Mouse (Mus musculus): ENCODE measurements at regions not wholly inside any gene's neighbourhood (a gene's known extent, or its start where the extent isn't known, plus 50 kb on each side); places are given as distances from the start of the nearest gene placed in this dataset.

DNA sequence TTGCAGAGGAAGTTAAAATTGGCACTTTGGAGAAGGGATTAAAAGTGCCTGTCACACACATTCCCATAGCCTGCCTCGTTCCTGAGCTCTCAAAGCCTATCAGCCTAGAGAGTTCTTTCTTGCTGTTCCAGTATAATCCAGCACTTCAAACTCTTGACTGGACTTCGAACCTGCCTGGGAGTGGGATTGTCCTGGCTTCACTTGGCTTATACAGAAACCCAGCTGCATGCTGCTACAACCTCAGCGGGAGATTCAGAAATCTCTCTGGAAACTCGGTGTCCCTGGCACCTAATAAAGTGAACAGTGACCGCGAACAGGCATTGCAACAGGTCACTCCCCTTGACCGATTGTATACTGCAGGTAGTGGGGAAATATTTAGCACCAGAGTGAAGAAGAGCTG, 149.1 kb upstream of the Mast4 start:
- no peak for DNase-seq (ENCODE audit: inconsistent age in 2 of 2, low spot score in 1 of 2)

DNA sequence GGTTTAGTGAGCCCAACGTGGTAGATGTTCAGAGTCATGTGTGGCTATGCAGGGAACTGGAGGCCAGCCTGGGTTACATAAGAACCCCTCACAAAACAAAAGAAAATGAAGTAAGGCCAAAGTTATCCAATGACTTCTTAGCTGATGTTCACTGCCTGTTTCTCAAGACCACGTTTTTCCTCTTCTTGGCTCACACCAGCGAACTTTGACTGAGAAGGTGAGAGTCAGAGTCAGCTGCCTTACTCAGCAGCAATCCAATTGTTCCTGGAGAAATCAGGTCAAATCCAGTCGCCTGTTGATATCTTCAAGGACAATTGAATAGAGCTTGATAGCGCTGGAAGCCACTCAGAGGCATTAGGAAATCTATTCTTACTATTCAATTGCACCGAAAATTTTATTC, 142.0 kb upstream of the Mast4 start:
- DNase-seq (ENCODE audit: inconsistent age in 2 of 2, low spot score in 1 of 2): peak; percentile 42 to 83

DNA sequence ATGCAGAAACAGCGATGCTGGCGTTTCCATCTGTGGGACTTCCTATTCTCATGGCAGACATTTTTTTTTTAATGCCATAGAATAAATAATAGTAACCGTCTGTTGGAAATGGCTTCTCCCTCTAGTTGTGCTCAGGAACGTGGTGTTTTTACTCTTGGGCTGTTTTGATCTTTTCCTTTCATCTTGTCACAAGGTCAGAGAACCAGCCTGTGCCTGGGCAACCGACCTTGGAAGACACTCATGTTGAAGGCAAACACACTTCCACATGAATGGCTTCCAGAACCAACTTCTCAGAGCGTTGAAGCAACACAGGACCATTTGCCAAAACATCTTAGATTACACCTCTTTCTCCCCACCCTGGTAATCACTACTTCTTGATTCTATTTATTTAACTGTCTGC, 137.9 kb upstream of the Mast4 start:
- peak; percentile 70 to 82 for DNase-seq (ENCODE audit: inconsistent age in 2 of 2, low spot score in 1 of 2)

- no peak for DNase-seq (ENCODE audit: inconsistent age in 2 of 2, low spot score in 1 of 2)
Observed at GRCm38 (mm10) chr13:103470141-103470540, 135.8 kb upstream of the Mast4 start.

GRCm38 (mm10) chr13:103460499-103460898, 126.2 kb upstream of the Mast4 start:
- DNase-seq (ENCODE audit: inconsistent age in 2 of 2, low spot score in 1 of 2): no peak

DNA sequence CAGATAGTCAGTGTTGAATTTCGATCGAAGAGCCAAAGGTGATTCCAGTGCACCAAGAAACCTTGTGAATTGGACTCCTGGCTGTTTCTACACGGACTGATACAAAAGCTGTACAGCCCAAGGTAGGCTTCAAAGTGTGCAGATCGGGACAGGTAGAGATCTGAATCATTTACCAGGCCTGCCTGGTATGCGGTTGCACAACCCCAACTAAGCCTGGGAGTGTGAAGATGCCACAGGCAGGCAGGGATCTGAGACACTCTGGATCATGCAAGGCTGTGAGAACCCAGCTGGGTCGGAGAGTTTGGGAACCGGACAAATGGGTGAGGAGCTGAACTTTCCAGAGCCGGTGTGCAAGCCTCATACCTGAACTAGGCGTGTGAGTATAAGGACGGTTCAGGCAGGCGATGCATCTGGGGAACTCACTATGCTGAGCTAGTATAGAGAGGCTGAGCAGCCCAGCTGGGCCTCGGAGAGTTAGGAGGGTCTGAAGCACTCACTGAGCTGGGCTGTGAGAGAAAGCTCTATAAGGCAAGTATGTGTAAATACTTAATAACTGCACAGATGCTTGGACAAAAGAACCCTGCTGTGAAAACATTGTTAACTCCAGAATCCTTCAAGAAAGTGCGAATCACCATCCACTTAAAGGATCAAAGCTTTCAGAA, 125.3 kb upstream of the Mast4 start:
- no peak for DNase-seq (ENCODE audit: inconsistent age in 2 of 2, low spot score in 1 of 2)

DNA sequence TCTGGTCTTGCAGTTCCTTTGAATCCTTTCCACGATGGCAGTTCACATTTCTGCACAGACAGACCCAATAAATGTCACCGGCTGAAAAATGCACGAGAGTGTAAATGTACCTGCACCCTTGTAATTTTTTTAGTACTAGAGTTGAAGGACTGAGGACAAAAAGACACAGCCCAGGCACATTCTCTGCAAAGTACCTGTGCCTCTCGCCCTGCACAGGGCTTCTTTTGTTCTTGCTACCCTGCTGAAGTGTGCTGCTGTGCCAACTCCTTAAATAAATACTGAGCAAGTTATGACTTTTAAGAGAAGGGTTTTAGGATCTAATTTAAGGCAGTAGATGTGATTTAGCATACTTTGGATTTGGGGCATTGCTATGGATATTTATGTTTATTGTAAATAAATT, 118.5 kb upstream of the Mast4 start:
- no peak for DNase-seq (ENCODE audit: inconsistent age in 2 of 2, low spot score in 1 of 2)

DNA sequence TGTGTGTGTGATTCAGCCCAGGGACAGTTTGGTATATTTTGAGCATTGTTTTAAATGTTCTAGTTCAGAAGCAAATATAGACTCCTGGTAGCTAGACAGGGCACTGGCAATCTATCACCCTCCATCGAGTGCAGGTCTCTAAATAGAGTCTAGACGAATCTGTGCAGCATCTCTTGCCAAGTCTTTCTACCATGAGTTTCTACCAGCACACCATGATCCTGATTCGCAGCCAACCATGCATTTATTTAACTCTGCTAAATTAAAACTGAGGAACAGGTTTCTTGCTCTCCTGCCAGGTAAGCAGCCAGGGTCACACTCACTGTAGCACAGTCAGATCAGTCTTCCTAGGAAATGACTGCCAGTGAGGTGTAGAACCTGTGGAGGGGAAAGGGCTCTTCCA, 96.3 kb upstream of the Mast4 start:
- no peak for DNase-seq (ENCODE audit: inconsistent age in 2 of 2, low spot score in 1 of 2)

GRCm38 (mm10) chr13:103424011-103424410, 89.7 kb upstream of the Mast4 start:
- DNase-seq (ENCODE audit: inconsistent age in 2 of 2, low spot score in 1 of 2): no peak

- DNase-seq (ENCODE audit: inconsistent age in 2 of 2, low spot score in 1 of 2): no peak
Observed at GRCm38 (mm10) chr13:103423417-103423816, 89.1 kb upstream of the Mast4 start.

DNA sequence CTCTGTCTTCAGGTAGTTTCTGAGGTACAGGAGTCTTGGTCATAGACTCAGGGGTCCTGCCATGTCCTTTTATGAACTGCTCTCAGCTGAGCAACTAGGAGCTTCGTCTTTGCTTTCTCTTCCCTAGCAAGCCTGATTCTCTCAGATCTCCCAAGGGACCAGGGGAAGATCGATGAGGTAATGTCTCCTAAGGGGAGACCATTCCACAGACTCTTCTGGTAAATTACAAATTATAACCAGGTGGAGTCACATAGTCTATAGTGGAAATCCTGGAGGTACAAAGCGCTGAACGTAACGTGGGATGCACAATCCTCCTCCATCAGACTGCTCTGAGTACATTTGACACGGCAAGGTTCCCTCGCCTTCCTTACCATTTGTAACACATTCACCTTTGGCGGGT, 88.7 kb upstream of the Mast4 start:
- DNase-seq (ENCODE audit: inconsistent age in 2 of 2, low spot score in 1 of 2): no peak

DNA sequence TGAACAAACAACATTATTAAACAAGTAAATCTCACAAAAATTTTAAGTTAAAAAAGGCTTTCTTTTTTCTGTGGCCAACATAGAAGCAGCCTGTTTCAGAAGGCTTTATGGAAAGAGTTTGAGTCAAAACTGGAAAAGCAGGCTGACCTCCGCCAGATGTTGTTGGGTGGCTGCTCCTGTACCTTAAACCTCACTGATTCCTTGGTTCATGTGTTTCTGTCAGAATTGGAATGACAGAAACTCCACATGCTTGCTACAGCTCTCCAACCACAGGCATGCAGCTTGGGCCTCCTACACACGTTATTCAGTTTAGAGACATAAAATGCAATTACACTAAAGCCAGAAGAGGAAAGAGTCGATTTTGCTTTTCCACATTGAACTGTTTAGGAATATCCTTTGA, 84.8 kb upstream of the Mast4 start:
- no peak for DNase-seq (ENCODE audit: inconsistent age in 2 of 2, low spot score in 1 of 2)

DNA sequence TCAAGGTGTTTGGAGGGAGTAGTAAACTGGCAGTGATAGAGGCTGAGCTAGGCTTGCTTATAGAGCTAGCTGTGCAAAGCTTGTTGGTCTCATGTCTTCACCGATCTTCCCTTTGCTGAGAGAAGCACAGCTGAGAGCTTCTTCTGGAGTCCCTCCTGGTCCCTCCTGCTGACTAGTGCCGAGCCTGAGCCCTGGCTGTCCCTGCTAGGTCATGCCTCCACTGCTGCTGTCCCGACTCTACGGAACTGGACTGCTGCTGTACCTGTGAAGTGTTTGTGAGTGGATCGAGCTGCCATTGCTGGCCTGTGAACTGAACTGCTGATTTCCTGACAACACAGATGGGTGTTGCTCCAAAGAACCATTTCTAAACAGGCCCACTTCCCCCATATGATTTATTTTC, 83.0 kb upstream of the Mast4 start:
- DNase-seq (ENCODE audit: inconsistent age in 2 of 2, low spot score in 1 of 2): no peak

GRCm38 (mm10) chr13:103415335-103415734, 81.0 kb upstream of the Mast4 start:
- DNase-seq (ENCODE audit: inconsistent age in 2 of 2, low spot score in 1 of 2): no peak

DNA sequence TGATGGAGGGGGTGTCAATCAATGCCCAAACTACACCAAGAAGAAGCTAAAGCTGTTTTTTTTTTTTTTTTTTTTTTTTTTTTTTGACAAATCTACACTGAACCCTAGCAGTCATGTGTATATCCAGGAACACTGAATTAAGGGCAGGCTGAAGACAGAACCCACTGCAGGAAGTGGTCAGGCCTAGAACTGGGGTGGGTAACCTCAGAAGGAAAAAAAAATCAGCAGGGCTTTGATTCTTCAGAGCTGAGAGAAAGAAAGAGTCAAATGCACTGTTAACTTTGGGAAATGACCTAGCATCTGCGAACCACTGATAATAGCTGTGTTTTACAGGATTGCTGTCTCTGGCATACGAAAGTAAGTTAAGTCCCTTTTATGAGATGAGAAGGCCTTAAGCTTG, 78.3 kb upstream of the Mast4 start:
- DNase-seq (ENCODE audit: inconsistent age in 2 of 2, low spot score in 1 of 2): no peak

DNA sequence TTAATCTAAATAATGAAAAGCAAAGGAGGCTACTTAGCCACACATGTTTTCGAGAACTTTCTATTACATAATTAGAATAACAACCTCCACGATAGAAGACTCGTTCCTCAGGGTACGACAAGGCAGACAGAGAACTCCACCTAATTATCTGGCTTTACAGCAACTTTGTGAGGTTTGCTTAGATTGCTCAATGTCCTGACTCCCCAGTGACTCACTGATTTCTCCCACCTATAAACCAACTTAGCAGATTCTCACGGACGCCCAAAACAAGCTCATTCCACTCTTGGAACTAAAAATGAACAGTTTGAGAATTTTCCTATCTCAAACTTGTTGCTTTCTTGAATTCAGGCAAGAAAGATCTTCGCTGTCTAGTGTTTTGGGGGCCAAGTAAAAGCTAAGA, 75.0 kb upstream of the Mast4 start:
- peak in 1 of 2 experiments; percentile 54 for DNase-seq (ENCODE audit: inconsistent age in 2 of 2, low spot score in 1 of 2)

GRCm38 (mm10) chr13:103396526-103397020, 62.3 kb upstream of the Mast4 start:
- peak; percentile 31 to 57 for DNase-seq (ENCODE audit: inconsistent age in 2 of 2, low spot score in 1 of 2)

DNA sequence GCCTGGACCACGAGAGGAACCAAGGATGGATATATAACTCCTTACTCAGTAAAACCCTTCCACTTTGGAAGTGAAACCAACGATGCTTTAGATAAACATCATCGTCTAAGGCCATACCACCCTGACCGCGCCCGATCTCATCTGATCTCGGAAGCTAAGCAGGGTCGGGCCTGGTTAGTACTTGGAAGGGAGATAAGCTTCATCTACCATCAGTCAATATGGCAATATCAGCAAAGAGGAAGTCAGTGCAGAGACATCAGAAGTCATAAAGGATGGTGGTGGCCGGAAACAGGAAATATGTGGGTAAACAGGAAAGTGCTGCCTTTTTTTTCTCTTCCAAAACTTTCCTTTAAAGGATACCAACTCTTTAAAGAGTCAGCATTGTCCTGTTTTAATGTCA, 61.8 kb upstream of the Mast4 start:
- no peak for DNase-seq (ENCODE audit: inconsistent age in 2 of 2, low spot score in 1 of 2)

GRCm38 (mm10) chr13:103392581-103392980, 58.3 kb upstream of the Mast4 start:
- DNase-seq (ENCODE audit: inconsistent age in 2 of 2, low spot score in 1 of 2): no peak

GRCm38 (mm10) chr13:103391396-103391795, 57.1 kb upstream of the Mast4 start:
- DNase-seq (ENCODE audit: inconsistent age in 2 of 2, low spot score in 1 of 2): peak in 1 of 2 experiments; percentile 80

DNA sequence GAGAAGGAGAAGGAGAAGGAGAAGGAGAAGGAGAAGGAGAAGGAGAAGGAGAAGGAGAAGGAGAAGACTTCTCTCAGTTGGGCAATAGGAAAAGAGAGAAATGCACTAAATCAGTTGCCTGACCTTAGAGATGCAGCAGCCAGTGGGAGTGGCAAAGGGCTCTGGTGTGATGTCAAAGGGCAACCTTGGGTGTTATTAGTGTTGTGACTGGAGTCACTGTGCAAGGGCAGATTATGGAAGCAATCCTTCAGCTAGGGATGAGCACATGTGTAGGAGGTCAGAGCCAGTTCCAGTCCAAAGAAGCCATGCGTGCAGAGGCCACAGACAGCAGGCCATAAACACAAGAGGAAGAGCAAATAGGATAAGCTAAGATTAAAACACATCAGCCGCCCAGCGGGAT, 56.7 kb upstream of the Mast4 start:
- DNase-seq (ENCODE audit: inconsistent age in 2 of 2, low spot score in 1 of 2): peak in 1 of 2 experiments; percentile 76

GRCm38 (mm10) chr13:103386948-103387347, 52.7 kb upstream of the Mast4 start:
- DNase-seq (ENCODE audit: inconsistent age in 2 of 2, low spot score in 1 of 2): peak; percentile 79 to 85

Data from adrenal gland, adult (tissue).